Mouse (Mus musculus) inflammation-experienced regulatory T-cells, adult 6 months (primary cell): ENCODE results near the gene Nudc. TPM values are rescaled to one million over a fixed set of nuclear protein-coding genes. Genes with fewer than 3 reads are reported as not detected.
A peak's percentile ranks its signal among the peaks of the same experiment; 100 is the strongest.
"Not testable (repeated sequence)": the region's sequence is repeated elsewhere in the genome, so short reads cannot be mapped to it uniquely, and the experiment has no call there.

Experiments
- ATAC-seq: one replicate; pipeline ENCODE4 v1.8.0; 2017
- polyA plus RNA-seq, 3 experiments: library from polyadenylated mRNA; unstranded; fragments of 100-300 nt; shearing (Covaris generic); gene quantifications; one replicate each; pipeline ENCODE4 v1.2.1; 2017

Gene Nudc
- polyA plus RNA-seq, 3 experiments from 2014 or later = 32.6 to 44.0 (median 40.6) TPM

DNA sequence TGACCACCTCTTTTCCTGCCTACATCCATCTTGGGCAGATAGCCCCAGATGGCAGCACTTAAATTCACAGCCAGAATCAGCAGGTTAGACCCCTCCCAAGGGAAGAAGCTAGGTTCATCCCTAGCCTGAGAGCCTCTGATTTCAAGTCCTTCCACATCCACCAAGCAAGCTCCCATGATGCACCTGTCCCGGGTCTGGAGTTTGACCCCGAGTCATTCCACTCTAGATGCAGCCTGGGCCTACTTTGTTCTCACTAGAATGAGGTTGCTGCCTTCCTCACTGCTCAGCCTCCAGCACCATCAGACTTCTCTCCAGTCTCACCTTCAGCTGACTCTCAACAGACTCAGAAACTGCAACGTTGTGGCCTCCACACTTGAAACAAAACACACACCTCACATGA, 9.7 kb downstream of the Nudc start:
- ATAC-seq = no peak

DNA sequence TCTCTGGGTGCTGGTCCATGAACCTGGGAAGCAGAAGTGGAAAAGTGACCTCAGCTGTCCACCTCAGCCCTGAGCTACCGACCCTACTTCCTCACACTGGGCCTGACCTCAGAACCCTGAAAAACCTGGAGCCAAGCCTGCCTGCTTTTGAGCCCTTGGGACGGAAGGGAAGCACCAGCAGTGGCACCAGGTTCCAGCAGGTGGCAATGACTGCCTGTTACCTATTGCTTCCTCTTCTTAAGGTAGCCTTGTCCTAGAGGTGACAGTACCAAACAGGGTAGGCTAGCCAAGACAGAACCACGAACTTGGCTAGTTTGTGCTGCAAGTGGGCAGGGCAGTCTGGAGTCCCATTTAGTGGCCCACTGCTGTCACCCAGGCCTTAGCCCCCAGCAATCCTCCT, 13.0 kb downstream of the Nudc start:
- ATAC-seq = no peak

DNA sequence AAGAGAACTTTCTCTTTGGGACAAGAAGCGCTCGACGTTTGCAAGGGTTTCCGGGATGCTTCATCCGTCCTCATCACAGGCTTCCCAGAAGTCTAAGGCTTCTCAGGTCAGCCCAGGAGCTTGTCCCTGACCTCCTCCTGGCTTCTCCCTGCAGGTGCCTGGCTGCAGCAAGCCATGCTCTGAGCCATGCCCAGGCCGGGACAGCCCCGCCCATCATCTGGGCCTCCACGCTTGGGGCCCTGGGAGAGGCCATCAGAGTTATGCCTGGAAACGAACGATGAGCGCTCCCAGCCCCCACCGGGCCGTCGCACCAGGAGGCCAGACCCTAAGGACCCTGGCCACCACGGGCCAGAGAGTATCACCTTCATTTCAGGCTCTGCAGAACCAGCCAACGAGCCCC, 18.0 kb downstream of the Nudc start:
- ATAC-seq = no peak

DNA sequence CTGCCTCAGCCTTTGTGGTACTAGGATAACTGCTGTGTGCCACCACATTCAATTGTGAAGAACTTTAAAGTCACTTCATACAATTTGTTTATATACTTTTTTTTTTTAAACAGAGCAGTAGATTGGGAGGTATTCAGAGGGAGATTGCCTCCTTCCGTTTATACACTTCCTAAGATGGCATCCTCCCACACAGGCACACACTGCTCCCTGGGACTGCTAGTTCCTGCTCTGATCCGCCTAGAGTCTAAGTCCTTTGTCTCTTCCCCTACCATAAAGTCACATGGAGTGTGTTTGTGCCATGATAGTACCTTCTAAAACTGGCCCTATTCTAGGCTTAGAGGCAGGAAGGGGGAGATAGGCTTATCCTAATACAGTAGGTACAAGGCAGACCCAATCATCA, 24.3 kb downstream of the Nudc start:
- ATAC-seq = no peak

DNA sequence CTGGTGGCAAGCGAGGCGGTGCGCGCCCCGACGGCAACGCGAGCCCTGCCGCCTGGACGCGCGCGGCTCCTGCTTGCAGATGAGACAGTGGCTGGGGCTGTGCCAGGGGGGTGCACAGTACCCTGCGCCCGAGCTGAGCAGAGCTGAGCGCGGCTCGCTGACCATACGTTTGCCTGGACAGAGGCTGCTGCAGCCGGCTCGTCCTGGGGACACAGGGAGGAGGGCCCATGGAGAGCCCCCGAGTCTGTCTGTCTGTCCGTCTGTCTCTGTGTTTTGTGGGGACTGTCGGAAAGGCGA, 26.5 kb downstream of the Nudc start:
- no peak for ATAC-seq

DNA sequence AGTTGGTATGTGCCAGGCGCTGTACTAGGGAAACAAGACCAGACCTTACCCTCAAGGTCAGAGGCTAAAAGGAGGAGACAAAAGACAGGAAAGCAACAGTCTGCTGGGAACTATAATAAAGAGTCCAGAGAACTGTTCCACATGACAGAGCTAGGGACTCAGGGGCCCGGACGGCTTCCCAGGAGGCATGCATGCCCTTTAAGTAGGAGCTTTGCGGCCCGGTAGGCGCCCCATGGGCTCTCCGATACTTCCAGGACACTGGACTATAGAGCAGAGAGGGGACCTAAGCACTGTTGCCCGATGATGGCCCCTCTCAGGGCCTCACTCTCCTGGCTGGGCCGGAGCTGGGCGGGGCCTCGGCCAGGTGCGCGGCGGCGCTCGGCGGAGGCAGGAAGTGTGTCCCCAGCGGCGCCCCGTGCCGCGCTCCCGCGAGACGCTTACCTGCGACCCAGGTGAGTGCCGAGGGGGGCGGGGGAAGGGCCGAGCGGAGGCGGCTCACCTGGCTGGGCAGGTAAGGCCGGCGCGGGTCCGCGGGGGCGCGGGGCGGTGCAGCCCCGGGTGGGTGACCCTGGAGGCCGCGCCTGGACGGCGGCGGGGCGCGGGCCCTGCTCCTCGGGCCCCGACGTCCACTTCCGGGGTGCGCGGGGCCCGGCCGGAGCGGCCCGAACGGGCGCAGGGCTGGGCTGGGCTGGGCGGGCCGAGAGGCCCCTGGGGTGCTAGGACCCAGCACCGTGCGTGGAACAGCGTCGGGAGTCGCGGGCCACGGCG, 27.0 kb downstream of the Nudc start, which contains the start of gene Kdf1:
Gene Kdf1, plus strand, starts transcription at position 363 of the 768 bp plus-strand sequence.
- no peak for ATAC-seq

DNA sequence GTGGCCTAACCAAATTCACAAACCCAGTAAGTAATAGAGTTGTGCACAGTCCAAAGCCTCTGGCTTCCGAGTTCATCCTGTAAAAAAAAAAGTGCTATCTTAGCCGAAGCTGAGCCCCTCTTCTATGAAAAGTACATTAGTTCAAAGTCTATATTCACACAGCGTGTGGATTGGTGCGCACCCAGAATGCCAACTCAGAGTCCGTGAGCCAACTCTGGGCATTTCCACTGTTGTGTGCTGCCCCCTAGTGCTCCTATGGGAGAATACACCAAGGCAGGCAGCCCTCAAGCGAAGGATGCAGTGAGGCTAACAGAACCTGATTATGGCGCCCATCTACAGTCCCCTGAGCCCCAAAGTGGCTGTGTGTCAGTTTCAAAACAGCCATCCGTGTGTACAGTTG, 32.8 kb downstream of the Nudc start:
- ATAC-seq = peak; percentile 54

DNA sequence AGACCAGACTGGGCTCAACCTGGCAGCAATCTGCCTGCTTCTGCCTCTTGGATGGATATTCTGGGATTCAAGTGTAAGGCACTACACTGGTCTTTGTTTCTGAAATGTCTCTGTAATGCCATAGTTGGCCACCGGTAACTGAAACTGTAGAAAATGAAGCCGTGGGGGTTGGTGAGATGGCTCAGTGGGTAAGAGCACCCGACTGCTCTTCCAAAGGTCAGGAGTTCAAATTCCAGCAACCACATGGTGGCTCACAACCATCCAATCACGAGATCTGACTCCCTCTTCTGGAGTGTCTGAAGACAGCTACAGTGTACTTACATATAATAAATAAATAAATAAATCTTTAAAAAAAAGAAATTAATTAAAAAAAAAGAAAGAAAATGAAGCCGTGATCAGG, 33.3 kb downstream of the Nudc start:
- ATAC-seq = not testable (repeated sequence)

DNA sequence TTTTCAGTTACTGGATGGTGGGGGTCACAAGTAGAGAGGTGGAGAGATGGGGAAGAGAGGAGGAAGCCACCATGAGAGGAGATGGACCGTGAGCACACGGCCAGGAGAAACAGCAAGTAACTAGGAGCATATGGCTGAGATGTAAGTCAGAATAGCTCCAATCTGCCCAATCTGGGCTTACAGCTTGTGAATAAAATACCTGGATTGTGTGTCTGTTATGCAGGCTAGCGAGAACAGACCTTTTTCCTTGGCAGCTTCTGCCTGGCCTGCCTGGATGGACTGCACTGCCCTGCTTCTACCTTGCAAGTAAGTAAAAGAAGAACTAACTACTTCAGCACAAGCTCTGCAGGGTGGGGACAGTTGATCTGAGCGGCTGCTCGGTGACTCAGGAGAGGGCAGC, 34.7 kb downstream of the Nudc start:
- ATAC-seq = no peak

DNA sequence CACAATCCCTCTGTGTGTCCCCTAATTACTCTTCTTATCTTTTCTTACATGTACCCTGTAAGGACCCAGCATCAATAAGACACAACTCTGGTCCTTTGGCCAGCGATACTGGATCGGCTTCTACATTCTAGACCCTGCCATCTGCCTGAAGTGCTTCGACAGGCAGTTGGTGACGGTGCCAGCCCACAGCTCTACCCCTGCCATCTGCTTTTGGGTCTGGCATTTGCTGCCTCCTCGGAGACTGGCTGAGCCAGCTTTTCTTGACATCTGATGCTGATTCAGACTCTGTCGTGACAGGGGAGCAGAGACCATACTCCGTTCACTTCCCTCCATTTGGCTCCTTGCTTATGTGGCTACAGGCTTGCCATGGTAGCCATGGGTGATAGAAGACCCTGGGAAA, 36.8 kb downstream of the Nudc start:
- no peak for ATAC-seq

DNA sequence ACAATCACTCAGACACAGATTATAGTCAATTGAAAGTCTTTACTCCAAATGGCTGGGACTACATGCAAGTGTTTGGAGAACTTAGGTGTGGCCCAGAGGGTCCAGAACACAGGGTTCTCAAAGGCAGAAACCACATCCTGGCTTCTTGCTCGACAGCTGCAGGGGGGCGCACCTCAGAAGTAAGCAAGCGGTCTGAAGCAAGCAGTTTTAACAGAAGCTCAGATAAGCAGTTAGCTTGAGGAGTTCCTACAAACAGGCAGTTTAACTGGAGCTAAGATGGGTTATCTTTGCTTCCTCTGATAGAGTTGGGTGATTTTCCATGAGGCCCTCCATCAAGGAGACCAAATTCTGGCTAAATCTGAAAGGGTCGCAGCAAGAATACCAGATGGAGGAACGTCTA, 39.2 kb downstream of the Nudc start:
- no peak for ATAC-seq

DNA sequence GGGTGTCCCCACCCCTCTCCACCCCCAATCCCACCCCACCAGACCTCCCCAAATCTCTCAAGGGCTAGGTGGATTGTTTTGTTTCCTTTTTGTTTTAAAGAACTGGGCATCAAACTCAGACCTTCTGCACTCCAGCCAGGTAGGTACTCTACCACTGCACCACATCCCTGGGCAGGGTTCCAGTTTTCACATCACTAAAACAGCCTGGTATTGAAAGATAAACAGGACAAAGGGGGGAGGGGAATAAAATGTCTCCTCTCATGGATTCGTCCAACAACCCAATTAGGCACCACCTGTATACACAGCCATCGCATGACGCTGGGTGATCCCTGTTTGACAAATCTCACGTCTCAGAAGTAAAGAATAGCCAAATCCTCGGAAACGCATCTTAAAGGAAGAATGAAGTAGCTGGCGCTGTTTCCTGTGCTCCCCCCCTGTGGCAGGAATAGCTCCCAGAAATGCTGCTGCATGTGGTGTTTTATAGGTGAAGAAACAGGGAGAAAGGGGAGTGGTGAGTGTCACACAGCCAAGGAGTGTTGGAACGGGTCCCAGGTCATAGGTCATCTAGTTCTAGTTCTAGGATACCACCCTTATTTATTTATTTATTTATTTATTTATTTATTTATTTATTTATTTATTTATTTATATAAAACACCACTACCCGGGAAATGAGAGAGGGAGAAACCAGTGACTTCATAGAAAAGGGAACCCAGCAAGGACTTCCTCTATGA, 40.9 kb downstream of the Nudc start:
- no peak for ATAC-seq

DNA sequence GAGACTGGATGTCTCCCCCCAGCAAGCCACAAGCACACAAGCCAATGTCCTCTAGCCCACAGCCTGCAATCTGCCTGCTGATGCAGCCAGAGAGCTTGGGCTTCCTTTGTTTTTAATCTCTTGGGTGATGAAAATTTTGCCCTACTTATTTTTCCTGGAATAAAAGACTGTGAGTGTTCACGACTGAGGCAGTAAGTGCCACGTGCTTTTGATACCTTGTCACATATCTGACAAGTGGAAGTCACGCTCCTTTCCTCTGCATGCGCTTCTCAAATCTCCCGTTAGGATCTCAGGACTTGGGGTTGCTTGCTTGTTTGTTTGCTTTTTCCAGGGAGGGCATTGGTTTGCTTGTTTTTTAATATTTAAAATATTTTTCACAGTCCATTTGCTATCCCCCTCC, 41.5 kb downstream of the Nudc start:
- no peak for ATAC-seq

DNA sequence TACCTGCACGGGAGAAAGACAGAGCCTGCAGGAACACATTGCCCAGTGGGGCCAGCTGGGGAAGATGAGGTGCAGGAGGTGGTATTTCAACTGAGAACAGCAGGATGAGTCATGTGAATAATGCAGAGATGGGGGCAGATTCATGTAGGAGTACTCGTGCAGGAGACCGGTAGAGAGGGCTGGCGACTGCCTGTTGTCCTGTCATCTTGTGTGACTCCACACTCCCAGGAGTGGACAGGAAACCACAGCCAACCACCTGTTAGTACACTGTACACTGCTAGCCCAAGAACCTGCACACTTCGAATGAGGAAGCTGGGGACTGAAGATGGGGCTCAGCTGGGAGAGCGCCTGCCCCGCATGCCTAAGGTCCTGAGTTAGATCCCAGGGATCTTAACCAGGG, 44.3 kb downstream of the Nudc start:
- ATAC-seq = no peak

DNA sequence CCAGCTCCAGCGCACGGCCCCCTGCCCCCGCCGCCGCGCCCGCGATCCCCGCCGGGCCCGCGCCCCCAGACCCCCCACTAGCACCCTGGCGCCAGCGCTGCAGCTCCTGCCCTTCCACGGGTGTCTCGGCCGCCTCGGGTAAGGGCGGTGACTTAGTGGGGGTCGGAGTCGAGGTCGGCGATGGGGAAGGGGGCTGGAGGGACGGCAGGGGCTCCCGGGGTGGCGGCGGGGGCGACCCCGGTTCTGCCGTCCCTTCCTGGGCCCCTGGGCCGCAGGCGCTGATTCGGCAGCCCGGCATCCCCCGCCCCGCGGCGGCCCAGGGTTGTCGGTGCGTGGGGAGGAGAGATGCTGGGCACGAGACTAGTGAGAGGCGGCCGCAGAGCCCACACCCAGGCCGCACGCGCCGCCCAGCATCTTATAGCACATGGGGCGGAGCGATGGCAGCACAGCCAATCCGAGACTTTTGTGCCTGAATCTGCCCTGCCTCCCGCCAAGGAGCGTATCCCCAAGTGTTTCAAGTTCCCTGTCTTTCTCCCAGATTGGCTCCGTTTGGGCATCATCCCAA, 47.6 kb downstream of the Nudc start, which contains the start of gene Trnp1:
Gene Trnp1, minus strand, starts transcription at position 391 of the 565 bp plus-strand sequence.
- peak; percentile 60 for ATAC-seq

DNA sequence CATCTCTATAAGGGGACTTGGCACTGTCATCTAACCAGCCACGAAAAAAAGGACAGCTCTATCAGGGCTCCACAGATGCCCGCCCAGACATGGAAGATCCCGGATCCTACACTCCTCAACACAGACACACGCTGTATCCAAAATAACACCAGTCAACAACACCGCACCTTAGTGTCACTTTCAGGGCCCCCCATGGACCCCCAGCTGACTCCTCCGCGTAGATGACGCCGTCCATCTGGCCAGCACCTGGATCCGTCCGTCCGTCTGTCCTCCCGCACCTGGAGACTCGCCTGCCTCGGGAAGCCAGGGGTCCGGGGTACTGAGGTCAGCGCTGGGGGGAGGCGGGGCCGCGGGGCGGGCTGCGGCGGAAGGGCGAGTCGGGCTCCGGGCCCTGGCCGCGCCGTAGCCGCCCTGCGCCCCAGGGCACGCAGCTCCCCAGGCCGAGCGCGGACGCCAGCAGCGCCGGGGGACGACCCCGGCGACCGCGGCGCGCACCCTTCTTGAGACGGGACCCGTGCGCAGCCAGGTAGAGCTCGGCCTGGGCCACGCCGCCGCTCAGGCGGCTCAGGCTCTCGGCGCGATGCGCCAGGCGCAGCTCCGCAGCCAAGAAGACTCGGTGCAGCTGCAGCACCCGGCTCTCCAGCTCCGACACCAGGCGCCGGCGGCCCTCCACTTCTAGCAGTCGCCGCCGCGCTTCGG, 48.2 kb downstream of the Nudc start:
- ATAC-seq = no peak

DNA sequence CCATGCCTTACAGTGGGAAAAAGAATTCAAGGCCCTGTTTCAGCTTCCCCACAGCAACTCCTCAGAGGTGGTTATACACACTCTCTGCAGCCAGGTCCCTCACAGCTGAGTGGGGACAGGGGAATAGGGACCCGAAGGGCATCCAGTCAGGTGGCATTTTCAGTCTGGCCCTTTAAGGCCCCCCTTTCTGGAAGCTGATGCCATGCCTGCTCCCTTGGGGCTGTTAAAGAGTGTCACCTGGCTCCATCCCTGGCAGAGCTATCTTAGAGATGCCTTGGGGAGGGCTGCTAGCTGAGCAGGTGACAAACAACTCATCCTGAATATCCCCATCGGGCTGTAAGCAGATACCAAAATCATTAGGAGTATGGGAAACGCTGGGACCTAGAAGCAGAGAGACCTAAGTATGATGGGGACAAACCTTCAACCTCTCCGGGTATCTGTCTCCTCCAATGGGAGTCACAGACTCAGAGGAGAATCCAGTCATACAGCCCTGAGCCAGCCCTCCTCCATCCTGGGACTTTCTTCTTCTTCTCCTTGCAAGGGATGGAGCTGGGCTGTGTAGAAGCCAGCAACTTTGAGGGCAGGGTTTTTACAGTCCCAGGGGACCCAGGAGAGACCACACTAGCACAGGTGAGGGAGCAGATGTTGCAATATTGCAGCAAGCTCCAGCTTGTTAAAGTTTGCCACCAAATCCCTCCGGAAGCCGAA, 48.9 kb downstream of the Nudc start:
- no peak for ATAC-seq

DNA sequence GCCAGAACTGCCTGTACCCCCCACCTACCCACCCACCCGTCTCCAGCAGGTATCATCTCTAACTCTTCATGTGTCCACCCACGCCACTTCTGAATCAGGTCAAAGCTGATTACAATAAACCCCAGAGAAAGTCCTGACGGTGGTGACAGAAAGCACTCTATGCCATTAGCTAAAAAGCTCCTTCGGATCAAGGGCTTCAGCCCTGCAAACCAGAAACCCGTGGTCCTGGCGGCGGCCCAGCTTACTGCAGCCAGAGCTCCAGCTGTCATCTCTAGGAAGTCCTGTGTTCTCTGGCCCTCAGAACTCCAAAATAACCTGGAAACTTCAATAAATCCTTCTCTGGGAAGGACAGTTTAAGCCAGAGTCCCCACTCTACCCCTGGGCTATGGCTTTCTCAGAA, 50.1 kb downstream of the Nudc start:
- ATAC-seq = no peak

DNA sequence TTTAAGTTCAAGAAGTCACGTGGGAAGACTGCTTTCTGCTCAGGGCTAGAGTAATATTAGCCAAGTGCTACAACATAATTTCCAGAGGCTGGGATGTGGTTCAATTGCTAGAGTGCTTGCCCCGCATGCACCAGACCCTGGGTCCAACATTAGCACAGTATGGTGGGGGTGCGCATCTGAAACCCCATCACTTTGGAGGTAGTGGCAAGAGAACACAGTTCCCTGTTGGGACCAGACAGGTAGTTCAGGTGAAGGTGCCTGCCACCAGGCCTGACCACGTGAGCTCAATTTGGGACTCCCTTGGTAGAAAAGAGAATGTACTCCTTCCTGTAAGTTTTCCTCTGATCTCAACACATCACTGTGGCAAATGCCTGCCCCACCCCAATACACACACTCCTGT, 50.9 kb downstream of the Nudc start:
- no peak for ATAC-seq

DNA sequence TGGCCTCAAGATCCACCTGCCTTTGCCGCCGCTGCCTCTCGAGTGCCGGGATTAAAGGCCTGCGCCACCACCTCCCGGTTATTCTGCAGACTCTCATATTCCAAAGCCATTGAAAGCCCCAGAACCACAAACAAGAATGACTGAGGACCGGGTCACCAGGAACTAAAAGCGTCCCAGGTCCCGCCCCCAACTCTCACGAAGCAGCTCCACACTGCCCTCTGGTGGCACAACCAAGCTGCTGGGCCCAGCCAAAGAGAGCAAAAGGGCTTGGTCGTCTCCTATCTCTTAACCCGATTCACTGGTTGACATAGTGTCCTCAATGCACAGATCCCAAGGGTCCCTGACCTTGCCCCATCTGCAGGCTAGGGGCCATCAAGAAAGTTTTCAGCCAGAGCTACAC, 51.4 kb downstream of the Nudc start:
- peak; percentile 85 for ATAC-seq

DNA sequence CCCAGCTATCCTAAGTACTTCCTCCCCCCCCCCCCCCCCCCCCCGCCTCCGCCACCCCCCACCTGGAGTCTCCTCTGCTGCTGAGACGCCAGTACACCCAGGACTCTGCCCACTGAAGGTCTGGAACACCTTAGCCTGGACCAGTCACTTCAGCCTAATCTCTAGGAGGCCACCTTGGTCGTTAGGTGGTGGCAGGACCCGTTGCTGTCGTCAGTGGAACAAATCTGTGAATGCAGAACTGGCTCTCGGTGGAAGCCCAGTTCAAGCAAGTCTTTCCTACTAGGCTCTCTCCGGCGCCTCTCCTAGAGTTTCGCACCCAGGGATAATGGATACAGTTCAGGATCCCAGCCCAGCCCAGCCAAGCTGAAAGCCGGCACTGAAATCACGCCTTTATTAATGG, 51.9 kb downstream of the Nudc start:
- ATAC-seq = no peak

DNA sequence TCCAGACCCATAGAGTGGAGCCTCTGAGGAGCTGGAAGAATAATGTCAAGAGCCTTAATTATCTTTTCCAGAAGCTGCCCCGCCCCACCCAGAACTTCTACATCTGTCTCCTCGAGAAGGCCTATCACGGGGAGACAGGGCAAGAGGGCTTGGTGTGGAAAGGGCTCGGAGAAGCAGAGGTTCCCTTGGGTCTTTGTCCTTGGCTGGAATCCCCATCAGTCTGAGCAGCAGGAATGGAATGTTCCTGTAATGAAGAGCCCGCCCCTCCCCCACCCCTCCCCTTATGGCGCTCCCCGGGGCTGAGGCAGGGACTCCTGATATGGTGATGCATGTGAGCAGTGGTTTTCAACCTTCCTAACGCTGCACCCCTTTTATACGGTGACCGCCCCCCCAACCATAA, 54.0 kb downstream of the Nudc start:
- ATAC-seq = no peak
